Mouse (Mus musculus): ENCODE measurements around the gene Mtif2.

The Mtif2 gene

GRCm38 (mm10) chr11:29560452-29560851, 34.2 kb downstream of the Mtif2 start:
- DNase-seq (ENCODE audit: low spot score) = no peak

GRCm38 (mm10) chr11:29560990-29561389, 34.8 kb downstream of the Mtif2 start:
- DNase-seq (ENCODE audit: low spot score) = no peak

- DNase-seq (ENCODE audit: low spot score) = no peak
These were observed 37.2 kb downstream of the Mtif2 start for GRCm38 (mm10) chr11:29563406-29563805.

GRCm38 (mm10) chr11:29571536-29571935, 45.3 kb downstream of the Mtif2 start:
- DNase-seq (ENCODE audit: low spot score) = peak; percentile 12

GRCm38 (mm10) chr11:29572656-29573055, 46.4 kb downstream of the Mtif2 start:
- DNase-seq (ENCODE audit: low spot score) = no peak

- DNase-seq (ENCODE audit: low spot score) = no peak
These were observed 53.4 kb downstream of the Mtif2 start for GRCm38 (mm10) chr11:29579610-29580009.

Data from embryo, embryonic 10 days (tissue).